Mouse (Mus musculus) myocyte (in vitro differentiated cells): Measurements from ENCODE around the gene Med15.

Experiments used
- CEBPB ChIP-seq: IDR thresholded peaks from 2 replicates; pipeline ENCODE4 v1.6.1; 2011; ENCODE audit warnings: mild to moderate bottlenecking, moderate library complexity; ENCODE audit not compliant: poor library complexity, insufficient read depth, severe bottlenecking
- E2F4 ChIP-seq: IDR thresholded peaks from one replicate; pipeline ENCODE4 v1.6.1; 2011; ENCODE audit warnings: mild to moderate bottlenecking, control low read depth, moderate library complexity; ENCODE audit not compliant: insufficient read depth
- MAX ChIP-seq: IDR thresholded peaks from one replicate; pipeline ENCODE4 v1.6.1; 2011; ENCODE audit warnings: low read depth, mild to moderate bottlenecking, control low read depth
- MYOD1 ChIP-seq, 3 experiments: IDR thresholded peaks; one replicate each; pipeline ENCODE4 v1.6.1; 2011; ENCODE audit warnings: control low read depth in 2 of 3, low read depth in 2 of 3, mild to moderate bottlenecking in 2 of 3, moderate library complexity in 1 of 3; ENCODE audit not compliant: insufficient read length in 2 of 3, control insufficient read depth in 1 of 3
- MYOG ChIP-seq, 3 experiments: IDR thresholded peaks; one replicate each; pipeline ENCODE4 v1.6.1; 2011; ENCODE audit warnings: control low read depth in 2 of 3, low read depth in 2 of 3, mild to moderate bottlenecking in 2 of 3; ENCODE audit not compliant: insufficient read length in 2 of 3, control insufficient read depth in 1 of 3, insufficient read depth in 1 of 3
- POLR2A ChIP-seq: IDR thresholded peaks from one replicate; pipeline ENCODE4 v1.6.1; 2011; ENCODE audit warnings: low read depth, mild to moderate bottlenecking, control low read depth, moderate library complexity; ENCODE audit not compliant: insufficient read length
- POLR2AphosphoS2 ChIP-seq: IDR thresholded peaks from one replicate; pipeline ENCODE4 v1.6.1; 2011; ENCODE audit warnings: low read depth, control low read depth; ENCODE audit not compliant: insufficient read length
- REST ChIP-seq: IDR thresholded peaks from one replicate; pipeline ENCODE4 v1.6.1; 2011; ENCODE audit warnings: mild to moderate bottlenecking, control low read depth, moderate library complexity; ENCODE audit not compliant: insufficient read depth, insufficient read length
- SRF ChIP-seq: IDR thresholded peaks from one replicate; pipeline ENCODE4 v1.6.1; 2011; ENCODE audit warnings: low read depth; ENCODE audit not compliant: control insufficient read depth, insufficient read length
- TCF12 ChIP-seq: IDR thresholded peaks from one replicate; pipeline ENCODE4 v1.6.1; 2011; ENCODE audit warnings: mild to moderate bottlenecking, control low read depth; ENCODE audit not compliant: poor library complexity, insufficient read depth, severe bottlenecking
- TCF3 ChIP-seq: IDR thresholded peaks from one replicate; pipeline ENCODE4 v1.6.1; 2011; ENCODE audit warnings: low read depth, control low read depth; ENCODE audit not compliant: insufficient read length
- USF1 ChIP-seq: IDR thresholded peaks from one replicate; pipeline ENCODE4 v1.6.1; 2011; ENCODE audit warnings: low read depth, mild to moderate bottlenecking, control low read depth, moderate library complexity

- TF ChIP-seq USF1 (no peak), MAX (no peak), SRF (peak; percentile 71), MYOG (IDR thresholded peaks at IDR 0.05; ENCODE audit: control insufficient read depth in 1 of 3, insufficient read depth in 1 of 3, insufficient read length in 2 of 3, low read depth in 2 of 3) (no peak), POLR2A (no peak), E2F4 (peak; percentile 87), MYOD1 (IDR thresholded peaks at IDR 0.05; ENCODE audit: control insufficient read depth in 1 of 3, insufficient read length in 2 of 3, low read depth in 2 of 3) (peak in 1 of 3 experiments; percentile 11), CEBPB (no peak), TCF3 (no peak), POLR2AphosphoS2 (no peak), TCF12 (no peak), REST (no peak)
Observed at GRCm38 (mm10) chr16:17619198-17620105, 113.2 kb downstream of the Med15 start, which contains the start of gene Smpd4.
